Mouse (Mus musculus) brain, embryonic 18.5 days (tissue): ENCODE measurements at regions not wholly inside any gene's neighbourhood (a gene's known extent, or its start where the extent isn't known, plus 50 kb on each side); places are given as distances from the start of the nearest gene placed in this dataset.

Experiments used
- DNase-seq: peaks from one replicate; pipeline ENCODE4 v3.0.0-alpha.2; 2012; ENCODE audit warnings: low read depth, low spot score

GRCm38 (mm10) chr14:29784506-29784905, 62.8 kb upstream of the Cacna2d3 start:
- no peak for DNase-seq

DNA sequence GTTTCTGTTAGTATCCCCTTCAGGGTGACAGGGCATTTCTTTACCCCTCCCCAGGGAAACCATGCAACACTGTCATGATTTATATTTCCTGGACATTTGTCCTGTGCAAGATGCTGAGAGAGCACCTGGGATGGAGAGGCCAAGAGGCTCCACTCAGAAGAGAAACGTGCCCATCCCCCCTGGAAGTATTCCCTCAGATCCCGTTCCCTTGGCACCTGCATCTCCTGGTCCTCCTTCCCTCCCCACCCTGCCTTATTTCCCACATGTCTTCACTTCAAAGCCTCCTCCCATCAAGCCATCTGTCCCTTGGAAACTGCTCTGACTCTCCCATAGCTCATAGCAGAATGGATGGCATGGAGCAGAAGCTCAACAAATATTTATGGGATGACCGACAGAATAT, 64.8 kb upstream of the Cacna2d3 start:
- DNase-seq: no peak

- DNase-seq: no peak
Measured at GRCm38 (mm10) chr14:29787796-29788195, 66.1 kb upstream of the Cacna2d3 start.

DNA sequence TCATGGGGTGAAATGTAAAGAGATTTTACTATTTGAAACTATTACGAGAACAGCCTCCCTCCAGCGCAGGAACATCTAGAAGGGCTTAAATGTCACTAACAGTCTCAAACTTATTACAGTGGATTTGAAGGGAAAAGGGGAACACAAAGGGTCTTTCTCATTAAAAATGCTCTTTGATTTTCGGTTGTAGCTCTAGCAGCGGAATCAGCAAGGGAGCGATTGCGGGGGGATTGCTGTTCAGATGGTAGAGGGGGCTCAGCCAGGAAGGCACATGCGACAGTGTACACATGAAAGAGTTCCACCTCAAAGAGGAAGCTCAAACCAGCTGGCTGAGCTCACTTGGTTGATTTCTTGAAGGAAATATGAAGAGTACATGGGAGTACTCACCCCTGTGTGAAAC, 66.7 kb upstream of the Cacna2d3 start:
- DNase-seq: no peak

GRCm38 (mm10) chr14:29795325-29795724, 73.7 kb upstream of the Cacna2d3 start:
- no peak for DNase-seq

- DNase-seq: no peak
Measured at GRCm38 (mm10) chr14:29796396-29796795, 74.7 kb upstream of the Cacna2d3 start.

- no peak for DNase-seq
Measured at GRCm38 (mm10) chr14:29799852-29800251, 78.2 kb upstream of the Cacna2d3 start.

- DNase-seq: no peak
Measured at GRCm38 (mm10) chr14:29805234-29805633, 83.6 kb upstream of the Cacna2d3 start.

GRCm38 (mm10) chr14:29807881-29808280, 86.2 kb upstream of the Cacna2d3 start:
- no peak for DNase-seq

DNA sequence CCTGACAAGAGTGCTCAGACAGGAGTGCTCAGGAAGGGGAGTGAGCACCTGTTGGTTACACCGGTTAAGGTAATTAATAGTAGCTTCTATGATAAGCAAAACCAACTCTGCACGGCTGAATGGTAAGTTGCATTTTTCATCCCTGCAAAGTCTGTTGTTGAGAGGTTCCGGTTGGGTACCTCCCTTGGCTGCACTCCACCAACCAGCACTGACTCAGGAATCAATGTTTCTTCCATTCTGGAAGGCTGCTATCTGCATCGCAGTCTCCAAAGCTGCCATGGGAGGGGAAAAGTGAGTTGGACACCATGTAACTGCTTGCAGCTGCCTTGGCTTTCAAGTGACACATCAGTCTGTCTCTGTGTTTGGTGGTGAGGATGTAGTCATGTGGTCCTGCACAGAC, 93.0 kb upstream of the Cacna2d3 start:
- DNase-seq: no peak

- DNase-seq: no peak
Measured at GRCm38 (mm10) chr14:29817548-29817947, 95.9 kb upstream of the Cacna2d3 start.

DNA sequence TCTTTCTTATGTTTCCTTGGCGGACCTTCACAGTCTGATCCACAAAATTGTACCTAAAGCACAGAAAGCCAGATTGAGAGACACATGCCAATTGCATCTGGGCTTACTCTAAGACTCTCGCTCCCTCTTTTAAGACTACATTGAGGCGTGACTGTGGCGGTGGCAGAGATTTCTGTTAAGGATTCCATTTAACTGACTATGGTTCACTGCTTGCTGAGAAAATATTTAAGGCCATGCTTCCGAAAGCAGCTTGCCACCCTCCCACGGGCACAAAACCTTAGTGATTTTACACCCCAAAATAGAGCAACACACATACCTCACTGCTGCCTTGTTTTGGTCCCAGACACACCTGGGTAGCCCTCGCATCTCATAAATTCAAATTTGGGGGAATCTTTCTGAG, 96.6 kb upstream of the Cacna2d3 start:
- no peak for DNase-seq

DNA sequence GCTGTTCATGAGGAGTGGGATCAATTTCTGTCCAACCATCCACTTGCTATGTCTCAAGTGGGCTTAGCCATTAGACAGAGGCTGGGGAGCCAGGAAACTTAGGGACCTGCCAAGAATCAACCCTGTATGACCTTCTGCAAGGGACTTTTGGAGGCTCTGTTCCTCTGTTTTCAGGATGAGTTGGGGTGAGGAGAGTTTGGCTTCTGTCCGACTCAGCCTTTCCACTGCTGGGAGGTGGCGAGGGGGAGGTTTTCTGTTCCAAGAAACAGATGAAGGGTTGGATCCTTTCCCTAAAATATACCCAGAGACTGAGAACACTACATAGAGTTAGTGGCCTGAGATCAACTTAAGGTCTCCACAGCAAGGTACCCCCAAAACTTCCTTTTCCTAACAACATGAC, 97.1 kb upstream of the Cacna2d3 start:
- no peak for DNase-seq

DNA sequence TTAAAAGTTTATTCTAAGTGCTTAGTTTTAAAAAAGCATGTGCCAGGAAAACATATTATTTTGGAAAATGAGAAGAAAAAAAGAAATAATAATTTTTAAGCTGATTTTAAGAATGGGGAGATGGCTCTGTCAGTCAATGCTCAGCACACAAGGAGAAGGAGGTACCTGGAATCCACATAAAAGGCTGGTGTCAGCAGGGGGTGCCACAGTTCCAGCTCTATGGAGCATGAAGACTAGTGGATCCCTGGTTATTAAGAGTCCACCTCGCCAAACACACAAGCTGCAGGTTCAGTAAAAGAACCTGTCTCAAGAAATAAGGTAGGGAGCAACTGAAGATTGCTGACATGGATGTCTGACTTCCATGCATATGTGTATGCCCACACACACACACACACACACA, 115.4 kb upstream of the Cacna2d3 start:
- DNase-seq: no peak

- no peak for DNase-seq
Measured at GRCm38 (mm10) chr14:29839576-29839975, 117.9 kb upstream of the Cacna2d3 start.

GRCm38 (mm10) chr14:29841361-29842117, 119.9 kb upstream of the Cacna2d3 start:
- no peak for DNase-seq

GRCm38 (mm10) chr14:29847661-29848060, 120.4 kb upstream of the Selenok start:
- DNase-seq: no peak

- no peak for DNase-seq
Measured at GRCm38 (mm10) chr14:29851286-29851685, 116.8 kb upstream of the Selenok start.

DNA sequence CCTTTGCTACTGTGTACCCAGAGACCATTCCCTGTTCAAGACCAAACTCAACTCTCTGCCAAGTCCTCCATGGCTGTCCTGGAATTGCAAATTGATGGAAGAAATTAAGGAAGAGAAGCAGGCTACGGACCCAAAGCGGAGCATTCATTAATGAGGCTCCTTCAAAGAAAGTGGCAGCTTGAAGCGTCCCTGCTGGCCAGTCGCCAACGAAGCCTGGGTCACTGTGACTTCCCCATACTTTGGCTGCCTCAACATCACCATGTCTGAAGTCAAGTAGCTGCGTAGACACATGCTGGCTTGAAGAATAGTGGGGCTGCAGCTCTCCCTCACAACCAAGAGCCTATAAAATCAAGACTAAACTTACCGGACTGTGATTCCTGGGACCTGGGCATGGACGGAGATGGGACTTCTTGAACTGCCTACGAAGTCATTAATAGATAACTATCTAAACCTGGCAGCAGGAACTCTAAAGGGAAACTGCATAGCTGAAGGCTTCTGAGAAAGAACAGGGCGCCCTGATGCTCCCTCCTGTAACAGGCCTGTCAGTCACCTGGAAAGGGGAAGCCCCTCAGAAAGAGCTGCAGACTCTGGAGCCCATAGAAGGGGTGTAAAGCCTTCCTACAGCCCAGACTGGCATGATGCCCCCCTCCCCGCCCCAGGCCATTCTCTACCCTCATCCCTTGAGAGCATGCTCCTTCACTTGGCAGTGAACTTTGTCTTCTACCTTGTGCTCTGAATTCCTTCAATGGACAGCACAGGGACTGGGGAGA, 116.0 kb upstream of the Selenok start:
- DNase-seq: no peak

DNA sequence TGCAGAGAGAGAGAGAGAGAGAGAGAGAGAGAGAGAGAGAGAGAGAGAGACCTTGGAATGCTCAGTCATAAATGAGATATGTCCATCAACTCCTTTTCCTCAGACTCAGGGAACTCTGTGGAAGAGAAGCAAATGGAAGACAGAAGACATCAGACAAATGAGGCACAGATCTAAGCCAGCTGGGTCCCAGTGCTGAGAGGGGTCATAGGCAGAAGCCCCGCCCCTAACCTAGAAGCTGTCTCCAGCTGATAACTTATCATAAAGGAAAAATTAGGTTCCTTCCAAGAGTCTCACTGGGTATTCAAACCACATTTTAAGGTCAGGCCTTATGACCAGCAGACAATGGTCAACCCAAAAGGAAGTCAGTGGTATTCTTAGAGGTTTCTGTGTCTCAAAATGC, 106.1 kb upstream of the Selenok start:
- DNase-seq: no peak

GRCm38 (mm10) chr14:29866455-29867275, 101.4 kb upstream of the Selenok start:
- no peak for DNase-seq

GRCm38 (mm10) chr14:29867311-29867710, 100.8 kb upstream of the Selenok start:
- DNase-seq: no peak
